Mouse (Mus musculus): ENCODE data around the gene Faf2.

DNA sequence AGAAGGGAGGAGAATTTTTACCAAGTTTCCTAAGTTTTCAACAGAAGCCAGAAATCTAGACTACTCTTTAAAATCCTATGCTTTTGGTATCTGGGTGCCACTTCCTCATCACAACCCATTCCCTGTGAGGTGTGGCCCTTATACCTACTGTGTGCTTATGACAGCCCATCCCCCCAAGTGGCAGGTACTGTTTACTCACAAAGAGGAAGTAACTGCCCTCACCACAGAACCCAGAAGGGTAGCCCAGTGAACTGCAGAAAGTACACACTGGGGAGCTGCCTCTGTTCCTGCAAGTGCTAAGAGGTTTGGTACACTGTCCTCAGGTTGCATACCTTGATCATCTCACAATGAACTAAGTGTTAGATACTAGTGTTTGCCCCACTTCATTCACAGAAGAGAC lies 70.2 kb downstream of the Faf2 start:
- TF ChIP-seq MAX (IDR thresholded peaks at IDR 0.05; ENCODE audit: low read length), result no peak
- no peak for TF ChIP-seq CTCF (conservative IDR thresholded peaks at IDR 0.05 in 1 of 2, IDR thresholded peaks at IDR 0.05 in 1 of 2; ENCODE audit: low read depth in 2 of 2, low read length in 2 of 2)
- no peak for TF ChIP-seq ZNF384 (IDR thresholded peaks at IDR 0.05; ENCODE audit: low read depth, low read length)
- no peak for TF ChIP-seq NRF1 (IDR thresholded peaks at IDR 0.05; ENCODE audit: low read depth, low read length)
- TF ChIP-seq CHD1 (IDR thresholded peaks at IDR 0.05; ENCODE audit: low read depth, low read length), result no peak

All from CH12.LX (cell line).